Mouse (Mus musculus) lung, embryonic 14.5 days (tissue): Measurements from ENCODE around the gene Tm4sf5. TPM values are rescaled to one million over a fixed set of nuclear protein-coding genes. Genes with fewer than 3 reads are reported as not detected.
A peak's percentile ranks its signal among the peaks of the same experiment; 100 is the strongest.

Experiments
- ATAC-seq: fragments of 200-750 bp; cut with Nextera tagmentation; 2 replicates; pipeline ENCODE4 v1.8.0; 2017; ENCODE audit warnings: mild to moderate bottlenecking, moderate TSS enrichment, moderate library complexity; ENCODE audit not compliant: insufficient read depth
- DNase-seq: peaks from one replicate; pipeline ENCODE4 v3.0.0-alpha.2; 2015
- H3K27ac ChIP-seq: fragments of 300-500 bp; sonication (generic); 2 replicates; pipeline ENCODE4 v1.5.1; 2014; ENCODE audit warnings: low read depth, mild to moderate bottlenecking, moderate library complexity
- H3K27me3 ChIP-seq: fragments of 300-500 bp; sonication (generic); 2 replicates; pipeline ENCODE4 v1.6.1; 2014; ENCODE audit warnings: low read length, control low read depth; ENCODE audit not compliant: insufficient read depth
- H3K36me3 ChIP-seq: fragments of 300-500 bp; sonication (generic); 2 replicates; pipeline ENCODE4 v1.6.1; 2014; ENCODE audit warnings: control low read depth; ENCODE audit not compliant: insufficient read depth
- H3K4me1 ChIP-seq: fragments of 300-500 bp; sonication (generic); 2 replicates; pipeline ENCODE4 v1.6.1; 2014; ENCODE audit warnings: antibody characterized with exemption, control low read depth; ENCODE audit not compliant: insufficient read depth
- H3K4me2 ChIP-seq: fragments of 300-500 bp; sonication (generic); 2 replicates; pipeline ENCODE4 v1.6.1; 2014; ENCODE audit warnings: mild to moderate bottlenecking
- H3K4me3 ChIP-seq: fragments of 300-500 bp; sonication (generic); 2 replicates; pipeline ENCODE4 v1.5.1; 2014; ENCODE audit warnings: low read depth, low read length
- H3K9ac ChIP-seq: fragments of 300-500 bp; sonication (generic); 2 replicates; pipeline ENCODE4 v1.6.1; 2014
- H3K9me3 ChIP-seq: fragments of 300-500 bp; sonication (generic); 2 replicates; pipeline ENCODE4 v1.6.1; 2016; ENCODE audit warnings: low read depth, low read length, control low read depth
- CTCF ChIP-seq: IDR thresholded peaks from 2 replicates; pipeline ENCODE4 v1.5.1; 2016; ENCODE audit warnings: antibody characterized with exemption, low read depth
- WGBS: fragments of 180-500 bp; shearing (Covaris S2); extraction: QIAGEN DNeasy Blood & Tissue Kit; methylation state at CpG from one replicate; pipeline ENCODE4 v1.1.7; 2014; 5-methylcytosine and 5-hydroxymethylcytosine counted together
- polyA plus RNA-seq: library from polyadenylated mRNA; unstranded; fragments of >200 nt; fragmentation: Nextera tagmentation; extraction: Ambion mirVana; gene quantifications from 2 replicates; pipeline ENCODE4 v1.2.1, GENCODE M21; 2014

The Tm4sf5 gene
- polyA plus RNA-seq, 1 experiment from 2014 or later = 1.2 TPM

DNA sequence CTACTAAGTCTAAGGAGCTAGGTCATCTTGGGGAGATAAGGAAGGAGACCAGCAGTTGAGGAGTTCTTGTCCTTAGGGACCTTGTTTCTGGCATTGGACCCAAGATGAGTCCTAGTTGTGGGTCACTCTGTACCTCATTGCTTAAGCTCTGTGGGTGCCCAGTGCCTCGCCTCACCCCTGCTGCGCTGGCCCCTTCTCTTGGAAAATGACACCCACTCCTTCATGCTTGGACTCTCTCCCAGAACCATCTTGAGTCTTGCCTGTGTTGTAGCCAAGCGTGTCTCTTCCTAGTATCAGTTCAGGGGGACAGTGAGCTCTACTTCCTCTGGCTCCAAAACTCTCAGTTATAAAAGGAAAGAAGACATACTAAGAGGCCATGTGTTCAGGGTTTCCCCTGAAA is 15.9 kb upstream of the Tm4sf5 start:
- TF ChIP-seq CTCF = no peak
- Histone ChIP-seq H3K36me3 (no peaks in the 10 kb centered on the region), H3K4me3 (no peak overlapping the region), H3K9me3 (no peaks in the 10 kb centered on the region), H3K27ac (no peak overlapping the region), H3K27me3 (no peaks in the 10 kb centered on the region), H3K4me1 (no peaks in the 10 kb centered on the region), H3K4me2 (no peak overlapping the region), H3K9ac (no peak overlapping the region)
- WGBS = 82% methylated on average over 3 of the region's 3 CpGs
- no peak for DNase-seq
- ATAC-seq = no peak

DNA sequence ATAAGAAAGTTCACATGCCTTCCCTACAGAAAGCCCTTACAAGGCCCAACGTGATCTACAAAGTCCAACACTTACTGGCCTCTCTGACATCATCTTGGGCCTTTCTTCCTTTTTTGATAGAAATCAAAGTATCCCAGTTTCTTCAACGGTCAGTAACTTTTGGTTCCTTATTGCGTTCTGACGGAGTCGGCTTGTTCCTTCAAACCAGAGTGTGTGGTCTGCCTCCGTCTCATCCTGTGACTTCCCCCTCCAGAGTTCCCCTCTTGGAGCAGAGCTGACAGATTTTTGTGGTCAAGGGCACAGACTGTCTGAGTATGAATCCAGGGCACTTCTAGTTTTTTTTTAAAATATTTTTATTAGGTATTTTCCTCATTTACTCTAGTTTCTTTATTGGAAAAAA is 15.4 kb upstream of the Tm4sf5 start:
- no peaks in the 10 kb centered on the region for H3K9me3 ChIP-seq
- H3K9ac ChIP-seq = no peak overlapping the region
- H3K4me3 ChIP-seq = no peak overlapping the region
- DNase-seq (no peak), ATAC-seq (no peak)
- H3K4me2 ChIP-seq = no peak overlapping the region
- H3K27me3 ChIP-seq = no peaks in the 10 kb centered on the region
- no peaks in the 10 kb centered on the region for H3K36me3 ChIP-seq
- no peak for TF ChIP-seq CTCF
- 78% methylated on average over 6 of the region's 6 CpGs for WGBS
- H3K4me1 ChIP-seq = no peaks in the 10 kb centered on the region
- no peak overlapping the region for H3K27ac ChIP-seq

DNA sequence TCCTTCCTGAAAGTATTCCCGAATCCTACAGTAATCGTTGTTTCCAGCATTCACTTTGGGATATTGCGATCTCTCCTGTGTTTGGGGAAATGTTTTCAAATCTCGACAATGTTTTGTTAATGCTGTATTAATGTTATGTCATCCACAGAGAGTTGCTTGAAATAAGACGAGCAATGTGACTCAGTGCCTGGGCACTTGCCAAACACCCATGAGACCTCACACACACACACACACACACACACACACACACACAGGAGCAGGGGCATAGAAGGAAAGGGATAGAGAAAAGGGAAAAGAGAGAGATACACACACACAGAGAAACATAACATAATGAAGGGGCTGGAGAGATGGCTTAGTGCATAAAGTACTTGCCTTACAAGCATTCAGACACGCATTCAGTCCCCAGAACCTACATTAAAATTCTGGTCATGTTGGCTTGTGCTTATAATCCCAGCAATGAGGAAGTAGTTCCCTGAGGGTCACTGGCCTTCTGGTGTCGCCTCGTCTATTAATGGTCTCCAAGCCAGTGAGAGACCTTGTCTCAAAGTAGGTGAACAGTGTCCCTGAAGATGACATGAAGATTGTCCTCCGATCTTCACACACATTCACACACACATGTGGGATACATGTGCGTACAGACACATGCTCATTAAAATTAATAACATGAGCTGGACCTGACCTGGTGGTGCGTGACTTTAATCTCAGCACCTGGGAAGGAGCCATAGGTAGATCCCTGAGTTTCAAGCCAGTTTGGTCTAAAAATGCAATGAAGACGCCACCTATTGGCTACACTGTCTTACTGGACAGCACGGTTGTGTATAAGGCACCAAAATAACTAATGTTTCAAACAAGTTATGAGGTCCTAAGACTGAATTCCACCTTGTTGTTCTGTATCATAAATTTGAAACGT is 5.2 kb upstream of the Tm4sf5 start:
- WGBS = 65% methylated on average over 14 of the region's 14 CpGs
- H3K36me3 ChIP-seq = no peaks in the 10 kb centered on the region
- H3K9ac ChIP-seq = no peak overlapping the region
- peak; percentile 51 for TF ChIP-seq CTCF
- no peaks in the 10 kb centered on the region for H3K4me1 ChIP-seq
- H3K27ac ChIP-seq = no peak overlapping the region
- no peak overlapping the region for H3K4me3 ChIP-seq
- DNase-seq (peak; percentile 52), ATAC-seq (no peak)
- H3K9me3 ChIP-seq = no peaks in the 10 kb centered on the region
- no peaks in the 10 kb centered on the region for H3K27me3 ChIP-seq
- no peak overlapping the region for H3K4me2 ChIP-seq

DNA sequence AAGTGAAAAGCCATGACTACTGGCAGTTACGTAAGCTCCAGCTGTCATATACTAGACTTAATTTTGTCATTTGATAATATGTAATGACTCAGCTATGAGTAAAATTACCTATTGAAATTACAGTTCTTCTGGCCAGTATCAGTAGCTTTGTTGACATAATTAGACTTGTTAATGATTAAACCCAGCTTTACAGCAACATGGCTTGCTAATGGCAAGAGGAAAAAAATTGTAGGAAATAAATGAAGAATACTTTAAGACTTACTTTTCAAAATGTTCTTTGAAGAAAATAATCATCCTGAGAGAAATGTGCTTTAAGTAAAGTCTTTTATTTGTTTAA is 4.6 kb upstream of the Tm4sf5 start:
- ATAC-seq = no peak

DNA sequence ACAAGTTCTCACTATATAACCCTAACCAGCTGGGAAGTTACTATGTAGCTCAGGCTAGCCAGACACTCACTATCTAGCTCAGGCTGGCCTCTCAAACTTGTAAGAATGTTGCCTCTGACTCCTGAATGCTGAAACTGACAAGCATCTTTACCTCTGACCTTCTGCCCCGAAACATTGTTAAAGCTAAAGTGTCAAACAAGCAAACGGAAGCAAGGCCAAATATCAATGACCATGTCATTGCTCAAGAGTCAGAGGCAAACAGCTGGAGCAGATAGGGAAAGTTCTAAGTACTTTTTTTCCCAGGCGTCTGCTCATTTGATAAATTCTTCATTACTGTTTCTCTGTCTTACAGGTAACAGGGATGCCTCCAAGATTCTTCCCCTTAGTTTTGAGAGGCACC is 3.0 kb upstream of the Tm4sf5 start:
- 44% methylated on average over 3 of the region's 3 CpGs for WGBS
- H3K9me3 ChIP-seq = no peaks in the 10 kb centered on the region
- no peak for TF ChIP-seq CTCF
- H3K36me3 ChIP-seq = no peaks in the 10 kb centered on the region
- no peak overlapping the region for H3K9ac ChIP-seq
- ATAC-seq (no peak), DNase-seq (no peak)
- no peaks in the 10 kb centered on the region for H3K4me1 ChIP-seq
- H3K27me3 ChIP-seq = no peaks in the 10 kb centered on the region
- no peak overlapping the region for H3K4me3 ChIP-seq
- H3K4me2 ChIP-seq = no peak overlapping the region
- no peak overlapping the region for H3K27ac ChIP-seq

More for the DNA sequence above, 4.6 kb upstream of the Tm4sf5 start:
- H3K4me1 ChIP-seq = no peaks in the 10 kb centered on the region
- H3K4me3 ChIP-seq = no peak overlapping the region
- H3K9ac ChIP-seq = no peak overlapping the region
- no peak for DNase-seq
- H3K36me3 ChIP-seq = no peaks in the 10 kb centered on the region
- H3K4me2 ChIP-seq = no peak overlapping the region
- no peak overlapping the region for H3K27ac ChIP-seq
- WGBS = 66% methylated on average over 1 of the region's 1 CpGs
- no peaks in the 10 kb centered on the region for H3K27me3 ChIP-seq
- no peak for TF ChIP-seq CTCF
- no peaks in the 10 kb centered on the region for H3K9me3 ChIP-seq

DNA sequence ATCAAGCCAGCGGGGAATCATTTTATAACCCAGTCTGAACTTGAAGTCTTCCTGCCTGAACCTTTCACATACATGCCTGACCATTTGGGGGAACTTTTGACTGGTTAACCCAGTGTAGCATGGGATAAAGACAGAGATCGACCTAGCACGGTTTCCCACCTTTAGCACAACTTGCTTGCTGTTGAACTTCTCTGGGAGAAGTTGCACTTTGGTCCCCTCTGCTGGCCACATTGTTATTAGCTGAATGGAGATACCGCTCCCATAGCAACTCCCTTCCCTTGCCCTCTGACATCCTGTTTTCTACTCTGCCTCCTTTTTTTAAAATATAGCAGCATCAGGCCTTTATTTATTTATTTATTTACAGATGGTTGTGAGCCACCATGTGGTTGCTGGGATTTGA is 1.3 kb downstream of the Tm4sf5 start:
- 18% methylated on average over 4 of the region's 4 CpGs for WGBS
- Histone ChIP-seq H3K4me3 (no peak overlapping the region), H3K4me2 (no peak overlapping the region), H3K36me3 (no peaks in the 10 kb centered on the region), H3K27ac (no peak overlapping the region), H3K9me3 (no peaks in the 10 kb centered on the region), H3K9ac (no peak overlapping the region), H3K4me1 (no peaks in the 10 kb centered on the region), H3K27me3 (no peaks in the 10 kb centered on the region)
- DNase-seq (peak; percentile 90), ATAC-seq (peak; percentile 44; the same call in 1 of the 2 replicates)
- TF ChIP-seq CTCF = peak; percentile 79

DNA sequence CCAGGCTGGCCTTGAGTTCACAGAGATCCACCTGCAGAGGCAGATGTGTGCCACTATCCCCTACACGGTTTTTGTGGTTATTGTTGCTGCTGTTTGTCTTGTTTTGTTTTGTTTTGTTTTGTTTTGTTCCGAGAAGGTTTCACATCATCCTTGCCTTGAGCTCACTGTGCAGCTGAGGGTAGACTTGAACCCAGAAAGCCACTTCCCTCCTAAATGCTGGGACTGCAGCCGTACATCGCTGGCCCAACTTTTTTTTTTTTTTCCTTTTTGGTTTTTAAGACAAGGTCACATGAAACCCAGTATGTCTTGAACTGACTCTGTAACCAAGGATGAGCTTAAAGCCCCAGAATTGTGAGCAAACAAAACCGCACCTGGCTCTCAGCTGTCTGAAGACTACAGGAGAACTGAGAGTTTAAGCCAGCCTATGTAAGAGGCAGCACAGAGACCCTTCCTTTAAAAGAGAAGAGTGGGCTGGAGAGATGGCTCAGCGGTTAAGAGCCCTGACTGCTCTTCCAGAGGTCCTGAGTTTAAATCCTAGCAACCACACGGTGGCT is 2.0 kb downstream of the Tm4sf5 start:
- H3K9me3 ChIP-seq = no peaks in the 10 kb centered on the region
- DNase-seq (no peak), ATAC-seq (no peak)
- H3K4me1 ChIP-seq = no peaks in the 10 kb centered on the region
- no peak overlapping the region for H3K9ac ChIP-seq
- no peak overlapping the region for H3K4me3 ChIP-seq
- no peak overlapping the region for H3K4me2 ChIP-seq
- no peaks in the 10 kb centered on the region for H3K36me3 ChIP-seq
- no peak overlapping the region for H3K27ac ChIP-seq
- H3K27me3 ChIP-seq = no peaks in the 10 kb centered on the region
- 65% methylated on average over 7 of the region's 7 CpGs for WGBS
- TF ChIP-seq CTCF = no peak
